In the genomic region with DNA sequence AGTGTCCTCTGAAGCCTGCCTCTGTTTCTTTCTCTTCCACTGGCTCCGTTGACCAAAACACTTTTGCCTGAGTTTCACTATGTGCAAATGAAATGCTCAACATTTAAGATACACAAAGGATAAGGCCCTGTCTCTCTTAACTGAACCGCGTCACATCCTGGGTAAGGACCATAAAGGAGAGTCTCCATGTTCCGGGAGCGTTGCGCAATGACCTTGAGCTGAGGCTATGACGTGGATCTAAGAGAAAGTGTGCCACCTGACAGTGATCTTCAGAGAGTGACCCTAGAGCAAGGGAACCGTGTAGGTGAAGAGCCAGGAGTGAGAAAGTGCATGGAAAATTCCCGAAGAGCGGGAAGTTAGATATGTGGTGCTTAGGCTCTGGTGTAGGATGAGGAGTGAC, we compare ENCODE assay signal across 20 mouse cellular contexts. TPM values are rescaled to one million over a fixed set of nuclear protein-coding genes. Genes with fewer than 3 reads are reported as not detected.
DNase-seq lines count a peak whose midpoint lies in the region; ATAC-seq and TF ChIP-seq lines count a peak whose summit lies in the region.
"Had no signal": no experiment of that assay in that cellular context is flagged by ENCODE, and none has a peak within 500 bp of the region (broad histone marks: within the 10 kb centered on the region; RNA-seq: fewer than 3 reads in every experiment).

No protein-coding gene starts in this region.

- H3ac ChIP-seq in C2C12 (ENCODE audit: control insufficient read depth, insufficient read length, low read depth) (no peak overlapping the region), myocyte (ENCODE audit: control insufficient read depth, insufficient read length) (no peak overlapping the region)

- H3K79me3 ChIP-seq in C2C12 (ENCODE audit: low read depth): no peaks in the 10 kb centered on the region

- WGBS in forebrain, embryonic 10.5 days: 92% methylated on average over 10 of the region's 10 CpGs
- 93% methylated on average over 10 of the region's 10 CpGs for WGBS in forebrain, embryonic 14.5 days

- H3K9ac ChIP-seq in forebrain, embryonic 14.5 days (ENCODE audit: low read length): no peak overlapping the region
- H3K9ac ChIP-seq: embryonic facial prominence, embryonic 12.5 days; forebrain, embryonic 12.5 days; forebrain, embryonic 15.5 days; forebrain, postnatal 0 days had no signal

- no peak for DNase-seq in forebrain, embryonic 10.5 days (ENCODE audit: extremely low spot score, low spot score)
- DNase-seq in forebrain, embryonic 14.5 days (ENCODE audit: low spot score): no peak
- DNase-seq in 416B (ENCODE audit: low read depth): peak; percentile 55
- no peak for DNase-seq in kidney, adult 8-10 months
- DNase-seq: adrenal gland, adult 8-10 months; adrenal gland, postnatal 14 days; B cell, adult 2 months; cerebellum, adult 11 months; cerebellum, adult 18-20 months; cerebellum, adult 8-10 months; cerebellum, adult 9-11 months; cerebellum, postnatal 14 days; forebrain, postnatal 0 days had no signal

- H3K9me3 ChIP-seq in forebrain, embryonic 10.5 days: no peaks in the 10 kb centered on the region
- no peaks in the 10 kb centered on the region for H3K9me3 ChIP-seq in forebrain, embryonic 14.5 days (replicated peaks; ENCODE audit: control insufficient read depth, low read length)
- H3K9me3 ChIP-seq: embryonic facial prominence, embryonic 10.5 days; embryonic facial prominence, embryonic 12.5 days; forebrain, embryonic 12.5 days; forebrain, embryonic 15.5 days had no signal

- H3K79me2 ChIP-seq in C2C12 (ENCODE audit: control insufficient read depth, insufficient read depth): no peaks in the 10 kb centered on the region
- no peaks in the 10 kb centered on the region for H3K79me2 ChIP-seq in myocyte (ENCODE audit: control insufficient read depth, insufficient read depth)

- no peaks in the 10 kb centered on the region for H3K27me3 ChIP-seq in forebrain, embryonic 10.5 days (ENCODE audit: poor library complexity, severe bottlenecking)
- no peaks in the 10 kb centered on the region for H3K27me3 ChIP-seq in forebrain, embryonic 14.5 days (replicated peaks; ENCODE audit: control insufficient read depth, insufficient read depth, low read length)
- H3K27me3 ChIP-seq in C2C12 (ENCODE audit: control insufficient read depth, insufficient read depth, insufficient read length) (no peaks in the 10 kb centered on the region), myocyte (ENCODE audit: control insufficient read depth, insufficient read depth, insufficient read length) (no peaks in the 10 kb centered on the region)
- H3K27me3 ChIP-seq: embryonic facial prominence, embryonic 12.5 days; forebrain, embryonic 12.5 days; forebrain, embryonic 15.5 days had no signal

- H3K4me3 ChIP-seq in forebrain, embryonic 10.5 days: no peak overlapping the region
- H3K4me3 ChIP-seq in forebrain, embryonic 14.5 days (ENCODE audit: low read depth, low read length): no peak overlapping the region
- H3K4me3 ChIP-seq in C2C12 (ENCODE audit: insufficient read depth, poor library complexity, severe bottlenecking) (no peak overlapping the region), myocyte (no peak overlapping the region)
- H3K4me3 ChIP-seq: embryonic facial prominence, embryonic 10.5 days; embryonic facial prominence, embryonic 12.5 days; forebrain, embryonic 12.5 days; forebrain, embryonic 15.5 days had no signal

- ATAC-seq in forebrain, embryonic 14.5 days: no peak
- no peak for ATAC-seq in frontal cortex, adult (ENCODE audit: low TSS enrichment)
- ATAC-seq: forebrain, embryonic 15.5 days; forebrain, postnatal 0 days had no signal

- H3K27ac ChIP-seq in forebrain, embryonic 10.5 days: peak overlapping the region; percentile 46; the same call in 1 of the 2 replicates
- no peak overlapping the region for H3K27ac ChIP-seq in forebrain, embryonic 14.5 days (ENCODE audit: low read depth, low read length)
- H3K27ac ChIP-seq: embryonic facial prominence, embryonic 10.5 days; embryonic facial prominence, embryonic 12.5 days; forebrain, embryonic 12.5 days; forebrain, embryonic 15.5 days had no signal

- TF ChIP-seq CTCF in C2C12 (IDR thresholded peaks at IDR 0.05; ENCODE audit: control insufficient read depth, insufficient read depth, insufficient read length): no peak

- no peaks in the 10 kb centered on the region for H3K36me3 ChIP-seq in forebrain, embryonic 10.5 days (replicated peaks)
- H3K36me3 ChIP-seq in forebrain, embryonic 14.5 days (ENCODE audit: control insufficient read depth, insufficient read depth, low read length): no peaks in the 10 kb centered on the region
- H3K36me3 ChIP-seq in C2C12 (ENCODE audit: control insufficient read depth, insufficient read depth) (no peaks in the 10 kb centered on the region), myocyte (ENCODE audit: control insufficient read depth, insufficient read depth) (no peaks in the 10 kb centered on the region)
- H3K36me3 ChIP-seq: embryonic facial prominence, embryonic 10.5 days; embryonic facial prominence, embryonic 12.5 days; forebrain, embryonic 12.5 days; forebrain, embryonic 15.5 days had no signal

- no peak for TF ChIP-seq POLR2A in myocyte (IDR thresholded peaks at IDR 0.05; ENCODE audit: insufficient read length, low read depth)

- H3K4me2 ChIP-seq in forebrain, embryonic 14.5 days (ENCODE audit: low read length): no peak overlapping the region
- H3K4me2 ChIP-seq in myocyte (ENCODE audit: low read depth): no peak overlapping the region
- H3K4me2 ChIP-seq: embryonic facial prominence, embryonic 12.5 days; forebrain, embryonic 12.5 days; forebrain, embryonic 15.5 days had no signal

- peaks cover 31% of the 10 kb centered on the region for H3K4me1 ChIP-seq in forebrain, embryonic 10.5 days
- H3K4me1 ChIP-seq in forebrain, embryonic 14.5 days (ENCODE audit: control insufficient read depth, insufficient read depth, low read length): no peaks in the 10 kb centered on the region

TF ChIP-seq in C2C12, 6 proteins besides CTCF, POLR2A, EP300 and RAD21:
- TF ChIP-seq FOSL1 (IDR thresholded peaks at IDR 0.05; ENCODE audit: insufficient read depth, low read length, poor library complexity, severe bottlenecking) (no peak), CEBPB (IDR thresholded peaks at IDR 0.05; ENCODE audit: low read depth) (peak; percentile 77)

TF ChIP-seq in myocyte, 11 proteins besides CTCF, POLR2A, EP300 and RAD21:
- TF ChIP-seq CEBPB (IDR thresholded peaks at IDR 0.05; ENCODE audit: insufficient read depth, poor library complexity, severe bottlenecking): 0 out of 2 replicates have a peak, but pooled peaks have one; percentile 21
- TF ChIP-seq MYOG (IDR thresholded peaks at IDR 0.05; ENCODE audit: control insufficient read depth in 1 of 3, insufficient read depth in 1 of 3, insufficient read length in 2 of 3, low read depth in 2 of 3): no peak
- TF ChIP-seq POLR2AphosphoS2 (IDR thresholded peaks at IDR 0.05; ENCODE audit: insufficient read length, low read depth): no peak
- TF ChIP-seq E2F4 (IDR thresholded peaks at IDR 0.05; ENCODE audit: insufficient read depth): no peak
- no peak for TF ChIP-seq USF1 (IDR thresholded peaks at IDR 0.05; ENCODE audit: low read depth)
- TF ChIP-seq TCF3 (IDR thresholded peaks at IDR 0.05; ENCODE audit: insufficient read length, low read depth): no peak
- TF ChIP-seq REST (IDR thresholded peaks at IDR 0.05; ENCODE audit: insufficient read depth, insufficient read length): no peak
- TF ChIP-seq MYOD1 (IDR thresholded peaks at IDR 0.05; ENCODE audit: control insufficient read depth in 1 of 3, insufficient read length in 2 of 3, low read depth in 2 of 3): no peak

RNA-seq across cellular contexts. Expression of gene Slc12a8, which starts 49.3 kb away (rescaled TPM):
- polyA plus RNA-seq in forebrain, embryonic 10.5 days (2016; fragmentation: Nextera tagmentation; extraction: Ambion mirVana): 0.77 and 1.1 TPM in 2 replicates
- polyA plus RNA-seq in forebrain, embryonic 14.5 days (2014; fragmentation: Nextera tagmentation; extraction: Ambion mirVana): 0.67 and 1.2 TPM in 2 replicates
- polyA plus RNA-seq in C2C12 (2012; fragmentation: generic; extraction: Trizol) (0.06 TPM), myocyte (2012; fragmentation: generic; extraction: Trizol) (0.42 TPM)
